Mouse (Mus musculus) midbrain, embryonic 13.5 days (tissue): ENCODE measurements around the gene Gstp2. TPM values are rescaled to one million over a fixed set of nuclear protein-coding genes. Genes with fewer than 3 reads are reported as not detected.

ENCODE experiments used
- ATAC-seq: fragments of 200-750 bp; cut with Nextera tagmentation; 2 replicates; pipeline ENCODE4 v1.8.0; 2017; ENCODE audit warnings: mild to moderate bottlenecking, moderate TSS enrichment, moderate library complexity
- H3K27ac ChIP-seq: fragments of 300-500 bp; sonication (generic); 2 replicates; pipeline ENCODE4 v1.5.1; 2015; ENCODE audit warnings: inconsistent platforms, mild to moderate bottlenecking, moderate library complexity
- H3K27me3 ChIP-seq: fragments of 300-500 bp; sonication (generic); 2 replicates; pipeline ENCODE4 v1.6.1; 2015; ENCODE audit warnings: mild to moderate bottlenecking, inconsistent platforms
- H3K36me3 ChIP-seq: fragments of 300-500 bp; sonication (generic); 2 replicates; pipeline ENCODE4 v1.6.1; 2015; ENCODE audit warnings: mild to moderate bottlenecking, inconsistent platforms
- H3K4me1 ChIP-seq: fragments of 300-500 bp; sonication (generic); replicated peaks from 2 replicates; pipeline ENCODE4 v1.6.1; 2015; ENCODE audit warnings: inconsistent platforms
- H3K4me2 ChIP-seq: fragments of 300-500 bp; sonication (generic); replicated peaks from 2 replicates; pipeline ENCODE4 v1.6.1; 2015; ENCODE audit warnings: moderate library complexity, mild to moderate bottlenecking, inconsistent platforms
- H3K4me3 ChIP-seq: fragments of 300-500 bp; sonication (generic); replicated peaks from 2 replicates; pipeline ENCODE4 v1.5.1; 2015; ENCODE audit warnings: mild to moderate bottlenecking, inconsistent platforms
- H3K9ac ChIP-seq: fragments of 300-500 bp; sonication (generic); replicated peaks from 2 replicates; pipeline ENCODE4 v1.6.1; 2015; ENCODE audit warnings: mild to moderate bottlenecking, inconsistent platforms
- H3K9me3 ChIP-seq: fragments of 300-500 bp; sonication (generic); 2 replicates; pipeline ENCODE4 v1.6.1; 2016; ENCODE audit warnings: mild to moderate bottlenecking, inconsistent platforms
- WGBS: fragments of 180-500 bp; shearing (Covaris S2); methylation state at CpG from one replicate; pipeline ENCODE4 v1.1.7; 2015; 5-methylcytosine and 5-hydroxymethylcytosine counted together
- polyA plus RNA-seq: library from polyadenylated mRNA; unstranded; fragments of >200 nt; fragmentation: Nextera tagmentation; extraction: Ambion mirVana; gene quantifications from 2 replicates; pipeline ENCODE4 v1.2.1, GENCODE M21; 2015

Gstp2 gene
- polyA plus RNA-seq, 1 experiment from 2014 or later: 3.9 TPM

DNA sequence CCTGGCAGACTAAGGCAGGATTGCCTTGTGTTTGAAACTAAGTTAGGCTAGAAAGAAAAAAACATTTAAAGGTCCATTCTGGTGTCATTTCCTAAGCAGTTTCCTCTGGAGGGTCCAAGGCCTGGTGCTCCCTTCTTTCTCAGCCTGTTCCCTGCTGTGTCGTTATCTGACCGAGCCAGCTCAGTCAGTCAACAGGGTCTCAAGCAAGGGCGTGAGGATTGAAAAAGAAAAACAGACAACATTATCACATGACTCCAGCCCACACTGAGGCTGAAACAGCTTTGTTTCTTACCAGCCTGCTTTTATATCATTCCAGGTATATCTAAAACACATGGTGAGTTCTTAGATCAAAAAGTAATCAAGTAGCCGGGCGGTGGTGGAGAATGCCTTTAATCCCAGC lies 30.2 kb downstream of the Gstp2 start:
- no peak overlapping the region for H3K4me3 ChIP-seq
- no peak for ATAC-seq
- H3K9ac ChIP-seq: no peak overlapping the region
- H3K27me3 ChIP-seq: no peaks in the 10 kb centered on the region; the same call in 1 of the 2 replicates
- WGBS: 69% methylated on average over 5 of the region's 5 CpGs
- H3K4me1 ChIP-seq: peaks cover 23% of the 10 kb centered on the region
- peaks cover 3% of the 10 kb centered on the region; the same call in 1 of the 2 replicates for H3K36me3 ChIP-seq
- H3K4me2 ChIP-seq: no peak overlapping the region
- H3K27ac ChIP-seq: no peak overlapping the region
- no peaks in the 10 kb centered on the region for H3K9me3 ChIP-seq

DNA sequence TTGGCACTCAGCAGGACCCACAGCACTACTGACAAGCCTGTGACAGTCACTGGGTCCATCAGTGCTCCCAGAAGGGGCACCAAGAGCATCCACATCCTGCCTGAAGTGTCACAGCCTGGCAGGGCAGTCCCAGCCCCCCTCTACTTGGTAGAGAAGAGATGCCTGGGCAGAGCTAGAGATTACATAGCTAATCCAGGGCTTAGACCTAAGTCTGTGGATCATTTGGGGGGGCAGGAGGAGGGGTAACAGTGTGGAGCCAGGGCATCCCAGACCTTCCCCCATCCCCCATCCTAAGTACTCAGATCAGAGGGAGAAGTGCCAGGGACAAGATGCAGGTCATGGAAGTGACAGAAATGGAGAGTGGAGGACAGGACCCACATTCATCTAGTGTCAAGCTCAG lies 31.0 kb downstream of the Gstp2 start:
- H3K9me3 ChIP-seq: no peaks in the 10 kb centered on the region
- no peak overlapping the region for H3K9ac ChIP-seq
- H3K4me1 ChIP-seq: peaks cover 23% of the 10 kb centered on the region
- no peaks in the 10 kb centered on the region; the same call in 1 of the 2 replicates for H3K27me3 ChIP-seq
- no peak for ATAC-seq
- H3K4me3 ChIP-seq: no peak overlapping the region
- peaks cover 8% of the 10 kb centered on the region for H3K36me3 ChIP-seq
- H3K4me2 ChIP-seq: no peak overlapping the region
- no peak overlapping the region for H3K27ac ChIP-seq

DNA sequence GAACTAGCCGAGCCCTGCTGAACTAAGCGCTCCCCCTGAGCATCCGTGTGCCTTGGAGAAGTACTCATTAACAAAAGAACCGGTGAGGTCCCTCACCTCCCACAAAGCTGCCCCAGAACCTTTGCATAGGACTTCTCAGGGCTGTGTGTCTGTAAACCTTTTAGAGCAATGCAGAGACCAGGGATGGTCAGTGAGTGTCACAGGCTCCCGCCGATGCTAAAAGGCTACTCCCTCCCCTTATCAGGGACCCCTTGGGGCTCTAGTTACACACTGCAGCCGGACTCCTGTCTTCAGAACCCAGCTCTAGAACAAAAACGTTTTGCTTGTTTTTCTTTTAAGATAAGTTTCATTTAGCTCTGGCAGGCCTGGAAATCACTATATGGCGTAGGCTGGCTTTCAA lies 32.8 kb downstream of the Gstp2 start:
- WGBS: 28% methylated on average over 9 of the region's 9 CpGs
- Histone ChIP-seq H3K36me3 (peaks cover 26% of the 10 kb centered on the region), H3K4me2 (peak overlapping the region; percentile 45), H3K4me1 (peaks cover 16% of the 10 kb centered on the region), H3K4me3 (peak overlapping the region; percentile 88), H3K27ac (no peak overlapping the region), H3K9ac (0 out of 2 replicates have a peak overlapping the region, but pooled peaks have one; percentile 10), H3K9me3 (no peaks in the 10 kb centered on the region), H3K27me3 (no peaks in the 10 kb centered on the region; the same call in 1 of the 2 replicates)
- ATAC-seq: no peak; the same call in 1 of the 2 replicates

GRCm38 (mm10) chr19:4012432-4013022 lies 33.3 kb downstream of the Gstp2 start, which contains the start of gene Ndufv1:
TSS of gene Ndufv1 (minus strand) at chr19:4012806.
- H3K4me3 ChIP-seq: peak within 1 kb of the TSS; percentile 88
- no peaks in the 10 kb centered on the region; the same call in 1 of the 2 replicates for H3K27me3 ChIP-seq
- H3K4me2 ChIP-seq: peak within 1 kb of the TSS; percentile 73
- H3K36me3 ChIP-seq: peaks cover 31% of the 10 kb centered on the region
- H3K27ac ChIP-seq: peak within 1 kb of the TSS; percentile 53
- under 1% methylated on average over 45 of the region's 45 CpGs for WGBS
- peak within 1 kb of the TSS; percentile 79 for H3K9ac ChIP-seq
- H3K4me1 ChIP-seq: peaks cover 16% of the 10 kb centered on the region
- ATAC-seq: peak; percentile 100
- H3K9me3 ChIP-seq: no peaks in the 10 kb centered on the region

- no peak overlapping the region for H3K27ac ChIP-seq
- H3K4me3 ChIP-seq: no peak overlapping the region
- no peak for ATAC-seq
- H3K9me3 ChIP-seq: no peaks in the 10 kb centered on the region
- 90% methylated on average over 5 of the region's 5 CpGs for WGBS
- H3K27me3 ChIP-seq: no peaks in the 10 kb centered on the region
- H3K4me2 ChIP-seq: peak overlapping the region; percentile 73; the same call in 1 of the 2 replicates
- no peak overlapping the region for H3K9ac ChIP-seq
- peaks cover 16% of the 10 kb centered on the region for H3K4me1 ChIP-seq
- H3K36me3 ChIP-seq: peaks cover 46% of the 10 kb centered on the region
These were observed 34.7 kb downstream of the Gstp2 start for GRCm38 (mm10) chr19:4011086-4011485.

- WGBS: 95% methylated on average over 8 of the region's 8 CpGs
- Histone ChIP-seq H3K27me3 (0 out of 2 replicates have a peak, but pooled peaks cover 3% of the 10 kb centered on the region), H3K4me2 (no peak overlapping the region), H3K4me3 (no peak overlapping the region), H3K27ac (no peak overlapping the region), H3K36me3 (peaks cover 58% of the 10 kb centered on the region), H3K9ac (no peak overlapping the region), H3K9me3 (no peaks in the 10 kb centered on the region), H3K4me1 (peaks cover 11% of the 10 kb centered on the region)
- no peak for ATAC-seq
These were observed 39.9 kb downstream of the Gstp2 start for GRCm38 (mm10) chr19:4005971-4006370.

DNA sequence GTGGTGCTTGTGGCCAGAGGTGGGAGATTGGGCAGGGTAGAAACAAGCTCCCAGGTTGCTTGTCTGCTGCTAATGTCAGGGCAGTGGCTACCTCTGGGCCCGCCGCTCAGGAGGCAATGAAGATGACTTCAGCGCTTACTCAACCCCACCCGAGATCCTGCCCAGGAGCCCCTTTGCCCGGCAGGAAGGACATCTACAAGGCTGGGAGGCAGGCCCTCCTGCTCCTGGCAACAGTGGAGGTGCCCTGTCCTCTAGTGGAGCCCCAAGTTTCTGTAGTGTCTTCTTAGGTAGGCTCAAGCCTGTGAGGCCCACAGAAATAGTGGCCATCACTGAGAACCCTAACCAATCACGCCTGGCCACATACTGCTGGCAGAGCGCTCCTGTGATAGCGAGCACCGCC lies 40.7 kb downstream of the Gstp2 start:
- no peak overlapping the region for H3K4me3 ChIP-seq
- H3K27ac ChIP-seq: no peak overlapping the region
- peaks cover 53% of the 10 kb centered on the region for H3K36me3 ChIP-seq
- H3K9ac ChIP-seq: no peak overlapping the region
- H3K4me1 ChIP-seq: peaks cover 12% of the 10 kb centered on the region
- no peak overlapping the region for H3K4me2 ChIP-seq
- WGBS: 90% methylated on average over 9 of the region's 9 CpGs
- no peak for ATAC-seq
- H3K9me3 ChIP-seq: no peaks in the 10 kb centered on the region
- H3K27me3 ChIP-seq: 0 out of 2 replicates have a peak, but pooled peaks cover 3% of the 10 kb centered on the region

- Histone ChIP-seq H3K27ac (no peak overlapping the region), H3K9me3 (no peaks in the 10 kb centered on the region), H3K4me1 (peaks cover 18% of the 10 kb centered on the region), H3K4me2 (no peak overlapping the region), H3K9ac (no peak overlapping the region; the same call in 1 of the 2 replicates), H3K4me3 (no peak overlapping the region), H3K27me3 (peaks cover 3% of the 10 kb centered on the region; the same call in 1 of the 2 replicates), H3K36me3 (peaks cover 46% of the 10 kb centered on the region)
- WGBS: 89% methylated on average over 15 of the region's 15 CpGs
- no peak for ATAC-seq
These were observed 41.5 kb downstream of the Gstp2 start for GRCm38 (mm10) chr19:4004331-4004730.

DNA sequence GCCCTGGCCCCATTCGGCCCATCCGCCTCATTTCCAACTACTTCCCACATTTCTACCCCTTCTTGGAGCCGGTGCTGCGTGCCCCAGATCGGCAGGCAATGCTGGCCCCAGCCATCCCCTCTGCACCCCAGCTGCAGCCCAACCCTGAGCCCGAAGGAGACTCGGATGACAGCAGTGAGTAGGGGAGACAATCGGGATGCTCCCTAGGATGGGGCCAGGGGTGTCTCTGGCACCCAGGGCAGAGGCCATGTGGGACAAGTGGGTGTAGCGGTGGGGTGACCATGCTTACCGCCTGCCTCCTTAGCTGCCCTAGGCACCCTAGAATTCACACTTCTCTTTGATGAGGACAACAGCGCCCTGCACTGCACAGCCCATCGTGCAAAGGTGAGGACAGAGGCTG lies 42.2 kb downstream of the Gstp2 start:
- Histone ChIP-seq H3K27me3 (peaks cover 3% of the 10 kb centered on the region; the same call in 1 of the 2 replicates), H3K4me1 (peaks cover 19% of the 10 kb centered on the region), H3K27ac (no peak overlapping the region), H3K36me3 (peaks cover 39% of the 10 kb centered on the region), H3K9ac (no peak overlapping the region), H3K4me3 (no peak overlapping the region), H3K9me3 (no peaks in the 10 kb centered on the region), H3K4me2 (no peak overlapping the region)
- 79% methylated on average over 12 of the region's 12 CpGs for WGBS
- no peak for ATAC-seq

- no peak within 1 kb of the TSS for H3K27ac ChIP-seq
- H3K9me3 ChIP-seq: no peaks in the 10 kb centered on the region
- peaks cover 19% of the 10 kb centered on the region for H3K4me1 ChIP-seq
- no peak for ATAC-seq
- peaks cover 3% of the 10 kb centered on the region; the same call in 1 of the 2 replicates for H3K27me3 ChIP-seq
- H3K4me3 ChIP-seq: no peak within 1 kb of the TSS
- no peak within 1 kb of the TSS for H3K4me2 ChIP-seq
- 95% methylated on average over 1 of the region's 1 CpGs for WGBS
- peak within 1 kb of the TSS; percentile 88; the same call in 1 of the 2 replicates for H3K9ac ChIP-seq
- H3K36me3 ChIP-seq: peaks cover 34% of the 10 kb centered on the region
These were observed 42.7 kb downstream of the Gstp2 start, which contains the start of gene Doc2g for GRCm38 (mm10) chr19:4003112-4003511. TSS of gene Doc2g (plus strand) at chr19:4003313.

DNA sequence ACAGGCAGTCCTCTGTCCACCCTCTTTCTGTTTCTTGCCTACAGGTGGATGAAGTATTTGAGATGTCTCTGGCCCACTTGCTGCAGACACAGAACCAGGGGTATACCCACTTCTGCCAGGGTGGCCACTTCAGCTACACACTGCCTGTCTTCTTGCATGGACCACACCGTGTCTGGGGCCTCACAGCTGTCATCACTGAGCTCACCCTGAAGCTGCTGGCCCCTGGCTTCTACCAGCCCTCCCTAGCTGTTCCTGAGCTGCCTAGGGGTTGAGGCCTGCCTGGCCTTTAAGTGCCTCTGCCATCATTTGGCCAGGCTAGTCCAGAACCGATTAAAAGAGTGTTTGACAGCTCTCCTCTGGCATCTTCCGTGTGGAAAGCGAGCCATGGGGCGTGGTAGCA lies 44.1 kb downstream of the Gstp2 start:
- no peak for ATAC-seq
- 93% methylated on average over 5 of the region's 5 CpGs for WGBS
- Histone ChIP-seq H3K36me3 (peaks cover 20% of the 10 kb centered on the region), H3K4me2 (peak overlapping the region; percentile 86), H3K4me3 (no peak overlapping the region), H3K27me3 (peaks cover 3% of the 10 kb centered on the region), H3K4me1 (peaks cover 19% of the 10 kb centered on the region), H3K9me3 (no peaks in the 10 kb centered on the region), H3K9ac (peak overlapping the region; percentile 88; the same call in 1 of the 2 replicates), H3K27ac (0 out of 2 replicates have a peak overlapping the region, but pooled peaks have one; percentile 97)

GRCm38 (mm10) chr19:4000949-4001525 lies 44.8 kb downstream of the Gstp2 start:
- Histone ChIP-seq H3K27me3 (peaks cover 3% of the 10 kb centered on the region), H3K36me3 (peaks cover 13% of the 10 kb centered on the region), H3K27ac (peak overlapping the region; percentile 97), H3K4me3 (peak overlapping the region; percentile 71), H3K4me1 (peaks cover 19% of the 10 kb centered on the region), H3K9me3 (no peaks in the 10 kb centered on the region), H3K9ac (peak overlapping the region; percentile 88), H3K4me2 (peak overlapping the region; percentile 86)
- 20% methylated on average over 17 of the region's 17 CpGs for WGBS
- ATAC-seq: peak; percentile 46
